Mouse (Mus musculus) MEL (cell line): Measurements from ENCODE around the gene Fut2. TPM values are rescaled to one million over a fixed set of nuclear protein-coding genes. Genes with fewer than 3 reads are reported as not detected.

Experiments
- DNase-seq: peaks from one replicate; pipeline ENCODE4 v3.0.0; 2011; ENCODE audit warnings: low read depth, low spot score
- H3K27ac ChIP-seq: 2 replicates; pipeline ENCODE4 v1.5.1; 2012; ENCODE audit warnings: low read depth, mild to moderate bottlenecking, control low read depth, low read length, moderate library complexity; ENCODE audit not compliant: control insufficient read depth
- H3K27me3 ChIP-seq, 2 experiments: fragments of 150-350 bp in 1 of 2; sonication (generic) in 1 of 2; 2 replicates each; pipeline ENCODE4 v1.6.1; 2012; ENCODE audit warnings: low read length in 2 of 2, mild to moderate bottlenecking in 2 of 2, improper control_type of control experiment in 1 of 2, moderate library complexity in 1 of 2; ENCODE audit not compliant: insufficient read depth in 2 of 2, control insufficient read depth in 1 of 2
- H3K36me3 ChIP-seq, 2 experiments: 2 replicates each; pipeline ENCODE4 v1.6.1; 2012 to 2014; ENCODE audit warnings: low read length in 2 of 2, improper control_type of control experiment in 1 of 2, inconsistent platforms in 1 of 2, mild to moderate bottlenecking in 1 of 2; ENCODE audit not compliant: insufficient read depth in 2 of 2, control insufficient read depth in 1 of 2
- H3K4me1 ChIP-seq, 2 experiments: fragments of 150-350 bp in 1 of 2; sonication (generic) in 1 of 2; 2 replicates each; pipeline ENCODE4 v1.6.1; 2012; ENCODE audit warnings: low read length in 2 of 2, improper control_type of control experiment in 1 of 2, mild to moderate bottlenecking in 1 of 2; ENCODE audit not compliant: insufficient read depth in 2 of 2, control insufficient read depth in 1 of 2
- H3K4me3 ChIP-seq, 2 experiments: fragments of 150-350 bp in 1 of 2; sonication (generic) in 1 of 2; 2 replicates each; pipeline ENCODE4 v1.5.1; 2012; ENCODE audit warnings: low read depth in 2 of 2, low read length in 2 of 2, mild to moderate bottlenecking in 2 of 2, moderate library complexity in 2 of 2, control low read depth in 1 of 2, improper control_type of control experiment in 1 of 2; ENCODE audit not compliant: control insufficient read depth in 1 of 2, insufficient read depth in 1 of 2
- H3K79me2 ChIP-seq: 2 replicates; pipeline ENCODE4 v1.6.1; 2012; ENCODE audit warnings: mild to moderate bottlenecking, low read length, moderate library complexity; ENCODE audit not compliant: control insufficient read depth, poor library complexity, insufficient read depth
- H3K9ac ChIP-seq: 2 replicates; pipeline ENCODE4 v1.6.1; 2012; ENCODE audit warnings: low read depth, mild to moderate bottlenecking, control low read depth, low read length, moderate library complexity; ENCODE audit not compliant: control insufficient read depth, poor library complexity, severe bottlenecking
- H3K9me3 ChIP-seq: fragments of 150-350 bp; sonication (generic); replicated peaks from 2 replicates; pipeline ENCODE4 v1.6.1; 2012; ENCODE audit warnings: mild to moderate bottlenecking, low read length, improper control_type of control experiment, moderate library complexity; ENCODE audit not compliant: insufficient read depth
- BHLHE40 ChIP-seq: IDR thresholded peaks from 2 replicates; pipeline ENCODE4 v1.6.1; 2012; ENCODE audit warnings: low read depth, mild to moderate bottlenecking, inconsistent platforms, low read length, improper control_type of control experiment, borderline replicate concordance
- CHD1 ChIP-seq: IDR thresholded peaks from 2 replicates; pipeline ENCODE4 v1.6.1; 2012; ENCODE audit warnings: low read depth, mild to moderate bottlenecking, inconsistent platforms, low read length, improper control_type of control experiment
- CTCF ChIP-seq, 3 experiments: IDR thresholded peaks in 2 of 3; conservative IDR thresholded peaks in 1 of 3; 2 replicates each; pipeline ENCODE4 v1.5.1; 2011 to 2012; ENCODE audit warnings: low read length in 3 of 3, low read depth in 2 of 3, mild to moderate bottlenecking in 2 of 3, improper control_type of control experiment in 1 of 3, inconsistent platforms in 1 of 3, mixed read lengths in 1 of 3, moderate library complexity in 1 of 3; ENCODE audit not compliant: control insufficient read depth in 1 of 3, insufficient read depth in 1 of 3, poor library complexity in 1 of 3, severe bottlenecking in 1 of 3
- ELF1 ChIP-seq: IDR thresholded peaks from 2 replicates; pipeline ENCODE4 v1.6.1; 2014; ENCODE audit warnings: low read depth, mild to moderate bottlenecking, inconsistent platforms, low read length, improper control_type of control experiment, moderate library complexity
- EP300 ChIP-seq, 2 experiments: IDR thresholded peaks; 2 replicates each; pipeline ENCODE4 v1.6.1; 2011; ENCODE audit warnings: improper control_type of control experiment in 2 of 2, low read length in 2 of 2, low read depth in 1 of 2, mild to moderate bottlenecking in 1 of 2
- GABPA ChIP-seq: IDR thresholded peaks from 2 replicates; pipeline ENCODE4 v1.6.1; 2012; ENCODE audit warnings: low read depth, mild to moderate bottlenecking, inconsistent platforms, low read length, improper control_type of control experiment, moderate library complexity
- GATA1 ChIP-seq: IDR thresholded peaks from 2 replicates; pipeline ENCODE4 v1.6.1; 2011; ENCODE audit warnings: low read depth, low read length, improper control_type of control experiment
- HCFC1 ChIP-seq: IDR thresholded peaks from 2 replicates; pipeline ENCODE4 v1.6.1; 2012; ENCODE audit warnings: low read depth, mild to moderate bottlenecking, inconsistent platforms, low read length, improper control_type of control experiment, moderate library complexity
- MAFK ChIP-seq: IDR thresholded peaks from 2 replicates; pipeline ENCODE4 v1.6.1; 2011; ENCODE audit warnings: low read depth, mild to moderate bottlenecking, low read length, improper control_type of control experiment, borderline replicate concordance
- MAX ChIP-seq: IDR thresholded peaks from 2 replicates; pipeline ENCODE4 v1.6.1; 2011; ENCODE audit warnings: low read length, improper control_type of control experiment
- MAZ ChIP-seq: IDR thresholded peaks from 2 replicates; pipeline ENCODE4 v1.6.1; 2012; ENCODE audit warnings: low read depth, mild to moderate bottlenecking, inconsistent platforms, low read length, improper control_type of control experiment
- MYB ChIP-seq: IDR thresholded peaks from 2 replicates; pipeline ENCODE4 v1.6.1; 2011; ENCODE audit warnings: mild to moderate bottlenecking, low read depth, low read length, improper control_type of control experiment
- NRF1 ChIP-seq: IDR thresholded peaks from 2 replicates; pipeline ENCODE4 v1.6.1; 2014; ENCODE audit warnings: low read depth, mild to moderate bottlenecking, inconsistent platforms, low read length, improper control_type of control experiment, moderate library complexity; ENCODE audit not compliant: poor library complexity, insufficient read depth, severe bottlenecking
- POLR2AphosphoS2 ChIP-seq: IDR thresholded peaks from 2 replicates; pipeline ENCODE4 v1.6.1; 2011; ENCODE audit warnings: low read length, improper control_type of control experiment
- POLR2AphosphoS5 ChIP-seq: IDR thresholded peaks from 2 replicates; pipeline ENCODE4 v1.6.1; 2012; ENCODE audit warnings: low read depth, borderline replicate concordance, mild to moderate bottlenecking, inconsistent platforms, low read length, moderate library complexity, mixed read lengths
- RAD21 ChIP-seq: IDR thresholded peaks from 2 replicates; pipeline ENCODE4 v1.6.1; 2011; ENCODE audit warnings: mild to moderate bottlenecking, low read depth, low read length, improper control_type of control experiment
- RCOR1 ChIP-seq: IDR thresholded peaks from 2 replicates; pipeline ENCODE4 v1.6.1; 2012; ENCODE audit warnings: low read depth, mild to moderate bottlenecking, inconsistent platforms, low read length, improper control_type of control experiment
- SIN3A ChIP-seq: IDR thresholded peaks from 2 replicates; pipeline ENCODE4 v1.6.1; 2012; ENCODE audit warnings: low read length, improper control_type of control experiment, inconsistent platforms
- SMC3 ChIP-seq: IDR thresholded peaks from 2 replicates; pipeline ENCODE4 v1.6.1; 2011; ENCODE audit warnings: low read depth, low read length, improper control_type of control experiment
- UBTF ChIP-seq: IDR thresholded peaks from 2 replicates; pipeline ENCODE4 v1.6.1; 2012; ENCODE audit warnings: low read depth, mild to moderate bottlenecking, inconsistent platforms, low read length, improper control_type of control experiment, moderate library complexity, borderline replicate concordance; ENCODE audit not compliant: insufficient read depth
- ZC3H11A ChIP-seq: IDR thresholded peaks from 2 replicates; pipeline ENCODE4 v1.6.1; 2012; ENCODE audit warnings: low read depth, mild to moderate bottlenecking, inconsistent platforms, low read length, improper control_type of control experiment
- ZKSCAN1 ChIP-seq: IDR thresholded peaks from 2 replicates; pipeline ENCODE4 v1.6.1; 2012; ENCODE audit warnings: low read depth, mild to moderate bottlenecking, inconsistent platforms, low read length, improper control_type of control experiment, moderate library complexity
- ZMIZ1 ChIP-seq: IDR thresholded peaks from 2 replicates; pipeline ENCODE4 v1.6.1; 2012; ENCODE audit warnings: low read depth, mild to moderate bottlenecking, inconsistent platforms, low read length, improper control_type of control experiment, moderate library complexity
- ZNF384 ChIP-seq: IDR thresholded peaks from 2 replicates; pipeline ENCODE4 v1.6.1; 2012; ENCODE audit warnings: low read depth, mild to moderate bottlenecking, inconsistent platforms, low read length, improper control_type of control experiment
- polyA plus RNA-seq, 2 experiments: library from polyadenylated mRNA; stranded (reverse) in 1 of 2; unstranded in 1 of 2; fragments of >175 nt in 1 of 2; fragments of >200 nt in 1 of 2; gene quantifications; 2 replicates each; pipeline versions ENCODE4 v1.2.1 to v1.2.4; 2012; ENCODE audit warnings: low replicate concordance in 2 of 2, low read depth in 1 of 2; ENCODE audit not compliant: insufficient read length in 2 of 2, insufficient read depth in 1 of 2, missing spikeins in 1 of 2
- total RNA-seq: library from RNA; depleted of rRNA; stranded (reverse); fragments of 300-350 nt; gene quantifications from 2 replicates; pipeline ENCODE4 v1.2.3, GENCODE M21; 2012

The Fut2 gene
- total and polyA plus RNA-seq, 3 experiments, result not detected

DNA sequence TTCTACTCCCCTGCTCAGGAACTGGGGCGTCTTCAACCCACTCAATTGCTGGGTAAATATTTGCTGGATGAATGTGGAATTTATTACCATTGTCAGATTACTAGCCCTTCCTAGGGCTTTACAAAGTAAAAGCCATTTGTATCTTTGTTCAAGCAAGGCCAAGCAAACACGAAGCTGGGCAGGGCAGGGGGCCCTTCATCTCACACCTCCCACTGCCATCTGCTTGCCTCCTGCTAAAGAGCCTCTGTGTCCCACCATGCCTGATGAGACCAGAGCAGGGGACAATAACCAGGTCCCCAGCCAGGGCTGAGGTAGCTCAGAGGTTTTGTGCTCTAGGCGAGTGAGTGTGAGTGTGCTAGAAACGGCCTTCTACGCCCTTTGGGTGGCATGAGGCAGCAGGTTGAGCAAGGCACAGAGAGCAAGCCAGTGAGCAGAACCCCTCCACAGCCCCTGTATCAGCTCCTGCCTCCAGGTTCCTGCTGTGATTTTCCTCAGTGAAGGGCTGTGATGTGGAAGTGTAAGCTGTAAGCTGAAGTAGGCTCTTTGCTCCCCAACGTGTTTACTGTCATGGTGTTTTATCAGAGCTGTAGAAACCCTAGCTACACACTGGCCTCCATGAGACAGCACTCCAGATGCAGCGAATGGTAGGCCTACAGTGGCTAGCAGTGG, 11.6 kb upstream of the Fut2 start:
- Histone ChIP-seq H3K4me1 (peaks cover 13 to 20% of the 10 kb centered on the region in 2 experiments), H3K36me3 (peaks cover 0 to 17% of the 10 kb centered on the region in 2 experiments; a peak in 2 of 4 replicates)
- TF ChIP-seq GABPA, result no peak
- TF ChIP-seq POLR2AphosphoS5, result no peak
- TF ChIP-seq SIN3A, result no peak
- TF ChIP-seq ZMIZ1, result no peak
- no peak for TF ChIP-seq MAX
- TF ChIP-seq MAZ, result no peak
- TF ChIP-seq EP300 (IDR thresholded peaks at IDR 0.05; ENCODE audit: low read depth in 1 of 2, low read length in 2 of 2), result no peak
- no peak for TF ChIP-seq SMC3
- no peak for TF ChIP-seq ZKSCAN1
- no peak for TF ChIP-seq NRF1
- no peak for TF ChIP-seq CHD1
- no peak for TF ChIP-seq POLR2AphosphoS2
- no peak for TF ChIP-seq RCOR1
- TF ChIP-seq BHLHE40, result no peak
- no peak for TF ChIP-seq MYB
- no peak for TF ChIP-seq HCFC1
- no peak for TF ChIP-seq ELF1
- no peak for TF ChIP-seq MAFK
- no peak for TF ChIP-seq GATA1

DNA sequence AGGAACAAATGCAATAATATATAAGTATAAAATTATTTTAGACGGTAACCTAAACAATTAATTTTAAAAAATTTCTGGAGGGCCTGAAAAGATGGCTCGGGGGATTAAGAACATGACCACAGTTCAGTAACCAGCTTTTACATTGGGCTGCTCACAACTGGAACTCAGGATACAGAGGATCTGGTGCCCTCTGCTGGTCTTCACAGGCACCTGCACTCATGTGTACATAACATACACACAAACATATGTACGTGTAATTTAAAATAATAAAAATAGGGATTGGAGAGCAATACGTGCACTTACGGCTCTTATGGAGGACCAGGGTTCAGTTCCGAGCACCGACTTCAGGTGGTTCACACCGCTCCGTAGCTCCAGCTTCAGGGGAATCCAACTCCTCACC, 2.7 kb upstream of the Fut2 start:
- H3K9me3 ChIP-seq, result no peaks in the 10 kb centered on the region
- no peak overlapping the region for H3K27ac ChIP-seq
- H3K4me1 ChIP-seq, result no peaks in the 10 kb centered on the region
- H3K79me2 ChIP-seq, result no peaks in the 10 kb centered on the region
- TF ChIP-seq SMC3, result peak; percentile 40; the same call in 1 of the 2 replicates
- TF ChIP-seq HCFC1, result no peak
- TF ChIP-seq UBTF, result no peak
- 0 out of 2 replicates have a peak, but pooled peaks have one; percentile 27 for TF ChIP-seq ZC3H11A
- TF ChIP-seq RAD21, result peak; percentile 45
- TF ChIP-seq POLR2AphosphoS5, result no peak
- no peak for TF ChIP-seq POLR2AphosphoS2
- peak; percentile 38 to 52 (median 48) for TF ChIP-seq CTCF (IDR thresholded peaks at IDR 0.05 in 2 of 3, conservative IDR thresholded peaks at IDR 0.05 in 1 of 3; ENCODE audit: control insufficient read depth in 1 of 3, insufficient read depth in 1 of 3, low read depth in 2 of 3, low read length in 3 of 3, poor library complexity in 1 of 3, severe bottlenecking in 1 of 3)
- TF ChIP-seq MAFK, result no peak
- TF ChIP-seq ZNF384, result no peak
- DNase-seq, result peak; percentile 66
- no peaks in the 10 kb centered on the region for H3K36me3 ChIP-seq
- H3K4me3 ChIP-seq, result no peak overlapping the region
- no peak overlapping the region for H3K9ac ChIP-seq
- H3K27me3 ChIP-seq, result peaks cover 0 to 4% of the 10 kb centered on the region in 2 experiments; a peak in 3 of 4 replicates

More for the DNA sequence above, 11.6 kb upstream of the Fut2 start:
- H3K9ac ChIP-seq, result no peak overlapping the region
- no peak overlapping the region for H3K27ac ChIP-seq
- H3K9me3 ChIP-seq, result no peaks in the 10 kb centered on the region
- no peak overlapping the region for H3K4me3 ChIP-seq
- peaks cover 0 to 1% of the 10 kb centered on the region in 2 experiments; a peak in 1 of 4 replicates for H3K27me3 ChIP-seq
- H3K79me2 ChIP-seq, result no peaks in the 10 kb centered on the region
- no peak for DNase-seq
